Mouse (Mus musculus): ENCODE results near the gene Scrn1.

Scrn1 gene

DNA sequence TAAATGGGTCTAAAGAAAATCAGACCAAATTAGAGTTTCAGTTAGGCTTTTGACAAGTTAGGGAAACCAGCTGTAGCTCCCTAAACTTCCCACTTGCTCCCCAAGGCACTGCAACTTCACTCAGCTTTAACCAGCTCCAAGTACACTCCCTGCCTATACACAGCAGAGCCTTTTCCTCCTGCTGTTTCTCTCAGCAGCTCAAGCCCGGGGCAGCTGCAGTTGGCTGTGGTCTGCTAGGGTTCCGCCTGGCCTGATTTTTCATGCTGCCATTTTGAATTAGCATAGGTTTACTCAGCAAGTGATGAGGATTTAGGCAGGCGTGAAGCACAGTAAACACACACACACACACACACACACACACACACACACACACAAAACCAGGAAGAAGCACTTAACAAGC lies 1.3 kb downstream of the Scrn1 start:
- DNase-seq: no peak

DNA sequence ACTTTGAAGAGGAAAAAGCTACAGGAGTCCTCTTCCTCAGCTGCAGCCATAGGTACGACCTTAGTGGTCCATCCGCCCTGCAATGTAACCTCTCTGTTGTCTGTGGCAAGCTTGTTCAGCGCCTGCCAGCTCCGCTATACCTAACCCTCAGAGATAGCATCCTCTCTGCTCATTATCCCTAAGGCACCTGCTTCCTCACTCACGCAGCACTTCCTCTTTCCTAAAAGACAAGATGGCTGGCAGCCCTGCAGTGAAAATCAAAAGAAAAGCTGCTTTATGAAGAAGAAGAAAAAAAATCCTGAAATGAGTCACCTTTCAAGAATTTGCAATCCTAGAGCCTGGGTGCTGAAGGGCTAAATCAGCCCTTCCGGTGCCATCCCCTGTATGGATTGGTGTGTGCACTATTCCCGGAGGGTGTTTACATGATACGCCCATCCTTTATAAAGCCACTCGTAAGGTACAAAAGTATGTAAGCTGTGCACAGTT lies 1.7 kb downstream of the Scrn1 start:
- no peak for DNase-seq

DNA sequence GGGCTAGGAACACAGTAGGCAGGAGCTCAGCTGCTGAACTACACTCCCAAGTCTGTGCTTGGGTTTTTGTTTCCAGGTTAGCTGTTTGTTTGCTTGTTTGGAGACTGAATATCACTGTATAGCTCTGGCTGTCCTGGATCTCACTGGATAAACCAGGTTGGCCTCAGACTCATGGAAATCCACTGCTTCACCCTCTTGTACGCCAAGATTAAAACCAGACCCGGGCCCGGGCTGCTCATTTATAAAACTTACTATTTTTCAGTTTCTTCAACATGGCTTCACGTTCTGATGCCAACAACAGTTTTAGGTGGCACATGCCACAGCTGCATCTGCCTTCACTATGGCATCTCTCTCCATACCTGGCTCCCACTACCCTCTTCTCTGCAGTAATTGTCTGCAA lies 2.7 kb downstream of the Scrn1 start:
- DNase-seq: no peak

DNA sequence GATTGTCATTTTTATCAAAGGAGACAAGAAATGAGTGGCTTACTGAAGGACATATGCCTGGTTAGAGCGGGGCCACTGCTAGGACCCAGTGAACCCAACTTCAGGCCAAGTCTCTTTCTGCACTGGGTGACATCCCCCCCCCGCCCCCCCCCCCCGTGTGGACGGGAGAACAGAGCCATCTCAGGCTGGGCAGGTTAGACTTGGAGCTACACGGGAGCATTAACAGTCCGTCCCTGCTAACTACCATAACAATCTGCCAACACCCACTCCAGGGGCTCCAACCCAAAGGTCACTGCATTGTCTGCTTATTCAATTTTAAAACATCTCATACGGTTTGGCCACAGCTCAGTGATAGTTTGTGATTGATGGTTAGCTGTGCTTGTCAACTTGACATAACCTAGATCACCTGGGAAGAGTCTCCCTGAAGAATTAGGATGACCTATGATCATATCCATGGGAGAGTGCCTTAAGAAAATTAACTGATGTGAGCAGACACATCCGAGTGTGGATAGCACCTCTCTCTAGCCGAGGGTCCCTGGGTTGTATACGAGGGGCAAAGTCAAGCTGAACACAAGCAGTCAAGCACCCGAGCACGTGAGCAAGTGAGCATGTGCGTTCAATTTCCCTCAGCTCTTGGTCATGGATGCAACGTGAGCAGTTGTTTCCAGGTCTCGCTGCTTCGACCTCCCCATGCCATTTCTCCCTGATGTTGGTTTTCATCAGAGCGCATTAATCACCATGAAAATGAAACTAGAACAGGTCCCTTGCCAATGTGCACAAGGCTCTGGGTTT lies 4.1 kb downstream of the Scrn1 start:
- no peak for DNase-seq

DNA sequence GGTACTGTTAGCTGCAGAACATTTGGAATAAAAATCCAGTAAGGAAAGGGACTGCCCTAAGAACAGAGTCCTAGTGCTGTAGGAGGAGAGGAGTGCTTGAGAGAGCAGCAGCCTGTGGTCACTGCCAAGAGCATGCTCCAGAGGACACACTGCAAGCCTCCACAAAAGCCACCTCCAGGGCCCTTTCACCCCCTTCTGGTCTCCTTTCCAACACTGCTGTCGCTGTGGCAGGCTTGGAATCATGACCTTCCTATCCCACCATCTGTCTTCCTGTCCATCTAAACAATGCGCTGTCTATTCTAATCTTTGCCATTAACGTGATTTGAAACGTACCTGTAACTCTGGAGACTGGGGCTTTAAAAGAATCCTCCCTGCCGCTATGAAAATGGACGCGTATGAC lies 7.8 kb downstream of the Scrn1 start:
- no peak for DNase-seq

DNA sequence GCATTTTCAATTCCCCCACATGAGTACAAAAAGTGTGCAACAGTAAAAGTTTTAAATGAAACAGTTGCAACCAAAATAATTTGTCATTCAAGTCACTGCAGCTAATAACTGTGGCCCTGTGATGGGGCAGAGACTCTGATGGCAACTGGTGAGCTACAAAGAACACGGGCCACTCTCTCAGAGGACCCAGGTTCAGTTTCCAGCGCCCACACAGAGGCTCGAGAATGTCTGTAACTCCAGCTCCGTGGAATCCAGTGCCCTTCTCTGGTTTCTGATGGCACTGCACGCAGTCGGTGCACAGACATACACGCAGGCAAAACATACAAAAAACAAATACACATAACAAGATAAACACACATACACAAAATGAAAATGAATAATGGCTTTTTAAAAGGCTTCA lies 8.6 kb downstream of the Scrn1 start:
- DNase-seq: no peak

DNA sequence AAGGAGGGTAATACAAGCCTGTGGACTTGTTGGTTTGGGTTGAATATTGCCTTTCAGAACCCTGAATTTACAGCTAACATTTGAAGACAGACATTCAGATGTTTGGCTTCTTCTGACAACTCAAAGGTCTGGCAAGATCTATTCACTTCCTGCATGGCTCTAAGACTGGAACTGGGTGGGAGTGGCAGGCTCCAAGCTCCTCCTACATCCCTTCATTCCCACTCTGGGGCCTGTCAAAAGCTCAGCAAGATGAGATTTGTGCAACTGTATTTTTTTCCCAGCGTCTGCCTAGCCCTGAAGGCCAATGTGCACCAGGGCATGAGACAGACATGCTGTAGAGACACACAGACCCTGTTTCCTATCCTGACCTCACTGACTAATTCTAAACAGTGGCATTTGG lies 10.5 kb downstream of the Scrn1 start:
- peak; percentile 18 to 52 for DNase-seq

DNA sequence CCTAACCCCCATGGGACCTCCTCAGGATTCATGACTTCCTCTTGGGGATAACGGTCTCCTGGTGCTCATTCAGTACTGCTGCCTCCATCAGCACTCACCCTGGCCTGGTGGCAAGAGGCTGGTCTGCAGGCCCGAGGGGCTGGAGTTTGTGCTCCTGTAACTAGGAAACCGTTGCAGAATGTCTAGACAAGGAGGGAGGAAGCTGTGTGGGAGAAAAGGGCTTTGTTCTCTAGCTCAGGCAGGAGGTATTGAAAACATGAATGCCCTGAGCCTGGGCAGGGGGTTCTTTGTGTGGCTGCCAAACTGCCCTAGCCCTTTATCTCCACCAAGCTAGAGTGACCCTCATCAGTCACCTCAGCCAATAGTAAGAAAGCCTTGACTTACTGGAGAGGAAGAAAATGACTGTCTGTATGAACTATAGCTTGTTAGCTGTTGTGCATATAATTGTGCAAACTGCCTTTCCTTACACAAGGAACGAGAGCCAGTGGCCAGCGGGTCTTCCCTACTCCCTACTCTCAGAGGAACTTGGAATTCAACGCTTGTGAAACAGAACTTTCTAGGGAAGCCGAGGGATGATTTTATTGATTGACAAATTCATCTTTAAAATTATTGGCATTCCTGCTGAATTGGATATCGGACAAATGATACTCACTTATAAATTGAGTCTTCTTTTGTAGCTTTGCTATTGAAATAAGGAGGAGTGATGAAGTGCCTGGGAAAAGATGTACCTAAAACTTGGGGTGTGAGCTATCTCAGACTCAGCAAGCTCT lies 11.8 kb downstream of the Scrn1 start:
- no peak for DNase-seq

DNA sequence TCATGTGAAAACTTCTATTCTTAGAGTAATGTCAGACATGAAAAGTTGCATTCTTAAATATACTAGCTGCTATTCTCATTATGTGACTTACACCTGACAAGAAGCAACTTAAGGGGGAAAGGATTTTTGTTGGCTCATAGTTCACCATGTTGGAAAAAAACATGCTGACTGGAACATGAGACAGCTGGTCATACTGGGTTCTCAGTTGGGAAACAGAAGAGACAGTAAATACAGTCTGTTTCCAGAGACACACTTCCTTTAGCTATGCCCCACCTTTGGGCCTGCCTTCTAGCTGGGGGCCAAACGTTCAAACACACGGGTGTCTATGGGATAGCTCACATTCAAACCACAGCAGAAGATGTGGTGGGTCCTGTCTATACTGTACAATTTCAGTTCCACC lies 12.7 kb downstream of the Scrn1 start:
- peak in 1 of 2 experiments; percentile 18 for DNase-seq

DNA sequence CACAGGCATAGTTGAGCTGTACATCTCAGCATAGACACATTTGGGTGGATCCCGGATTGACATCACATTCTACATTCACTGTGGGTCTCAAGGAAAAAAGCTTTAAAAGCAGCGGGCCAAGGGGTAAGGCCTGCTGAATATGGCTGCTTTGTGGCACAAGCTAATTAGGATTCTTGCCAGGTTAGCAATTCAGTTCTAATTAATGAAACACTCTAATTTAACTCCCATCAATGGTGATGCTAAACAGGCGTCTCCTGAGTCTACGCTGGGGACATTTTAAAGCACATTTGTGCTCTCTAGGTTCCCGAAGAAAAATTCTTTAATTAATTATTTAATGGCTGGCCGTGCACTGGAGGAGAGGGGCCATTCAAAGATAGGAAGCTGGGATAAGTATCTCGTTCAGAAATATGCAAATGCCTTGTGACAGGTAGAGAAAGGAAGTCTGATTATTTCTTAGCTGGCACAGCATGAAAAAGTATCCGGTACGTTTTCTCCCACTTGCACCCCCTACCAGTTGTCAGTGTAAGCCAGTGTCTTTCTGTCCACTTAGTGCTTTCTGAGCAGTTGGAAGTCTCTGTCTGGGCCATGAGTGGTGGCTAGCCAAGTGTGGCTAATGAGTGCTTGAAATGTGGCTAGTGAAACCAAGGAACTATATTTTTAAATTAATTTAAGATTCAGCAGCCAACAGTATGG lies 13.4 kb downstream of the Scrn1 start:
- no peak for DNase-seq

DNA sequence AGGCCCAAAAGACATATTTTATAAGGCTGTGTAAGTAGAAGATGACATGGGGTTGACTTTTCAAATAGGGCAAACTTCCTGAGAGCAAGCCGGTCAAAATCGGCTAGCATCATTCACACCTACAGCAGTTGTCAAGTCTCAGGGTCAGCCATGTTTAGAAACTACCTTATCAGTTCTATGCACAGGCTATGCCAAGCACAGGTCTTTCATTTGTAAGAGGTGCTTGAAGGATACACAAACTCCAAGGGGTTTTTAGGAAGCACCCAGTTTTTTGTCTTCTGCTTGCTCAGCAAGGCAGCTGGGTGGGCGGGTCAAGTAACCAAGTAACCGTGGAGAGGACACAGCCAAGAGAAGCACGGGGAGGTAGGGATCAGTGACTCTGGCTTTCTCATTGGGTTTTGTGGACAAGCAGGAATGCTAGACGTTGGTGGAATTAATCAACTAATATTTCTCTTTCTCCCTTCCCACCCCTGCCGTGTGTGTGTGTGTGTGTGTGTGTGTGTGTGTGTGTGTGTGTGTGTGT lies 15.4 kb downstream of the Scrn1 start:
- DNase-seq: no peak

DNA sequence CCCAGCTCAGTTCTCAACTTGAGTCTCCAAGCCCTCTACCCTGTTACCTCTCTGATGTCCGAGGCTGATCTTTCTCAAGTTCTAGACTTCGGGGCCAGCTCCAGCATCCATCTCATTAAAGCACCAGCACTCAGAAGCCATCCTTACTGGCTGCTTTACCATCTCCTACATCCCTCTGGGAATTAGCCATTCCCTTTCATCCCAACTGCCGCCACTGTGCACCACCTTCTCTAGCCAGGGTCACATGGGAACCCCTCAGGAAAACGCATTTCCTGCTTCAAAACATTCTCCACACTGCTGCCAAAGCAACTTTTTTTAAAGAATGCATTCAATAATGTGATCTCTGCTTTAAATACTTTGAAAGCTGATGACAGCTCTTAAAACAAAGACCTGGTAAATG lies 17.0 kb downstream of the Scrn1 start:
- no peak for DNase-seq

DNA sequence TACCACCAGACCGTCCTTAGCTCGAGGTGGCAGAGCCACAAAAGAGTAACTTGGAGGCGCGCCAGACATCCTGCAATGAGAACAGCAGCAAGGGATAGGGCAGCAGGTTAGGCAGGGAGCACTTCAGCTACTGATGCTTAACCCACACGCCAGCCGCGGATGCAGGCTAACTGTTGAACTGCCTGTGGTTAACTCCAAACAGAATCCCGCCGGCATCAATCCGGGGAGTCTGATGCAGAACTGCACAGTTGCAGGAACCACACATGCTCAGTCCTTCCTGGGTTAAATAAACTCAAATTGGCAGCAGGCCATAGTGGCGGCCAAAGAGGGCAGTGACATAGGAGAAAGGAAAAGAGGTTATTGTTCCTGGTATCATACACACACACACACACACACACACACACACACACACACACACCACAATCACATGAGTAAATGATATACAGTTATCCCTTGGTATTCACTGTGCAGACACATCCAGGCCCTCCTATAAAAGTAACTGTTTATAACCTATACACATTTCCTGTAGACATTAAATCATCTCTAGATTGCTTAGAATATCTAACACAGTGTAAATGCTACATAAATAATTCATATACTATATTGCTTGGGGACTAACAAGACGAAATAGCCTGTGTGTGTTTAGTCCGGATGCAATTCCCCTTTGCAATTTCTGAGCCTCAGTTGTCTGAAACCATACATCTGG lies 17.8 kb downstream of the Scrn1 start:
- peak; percentile 22 to 54 for DNase-seq

DNA sequence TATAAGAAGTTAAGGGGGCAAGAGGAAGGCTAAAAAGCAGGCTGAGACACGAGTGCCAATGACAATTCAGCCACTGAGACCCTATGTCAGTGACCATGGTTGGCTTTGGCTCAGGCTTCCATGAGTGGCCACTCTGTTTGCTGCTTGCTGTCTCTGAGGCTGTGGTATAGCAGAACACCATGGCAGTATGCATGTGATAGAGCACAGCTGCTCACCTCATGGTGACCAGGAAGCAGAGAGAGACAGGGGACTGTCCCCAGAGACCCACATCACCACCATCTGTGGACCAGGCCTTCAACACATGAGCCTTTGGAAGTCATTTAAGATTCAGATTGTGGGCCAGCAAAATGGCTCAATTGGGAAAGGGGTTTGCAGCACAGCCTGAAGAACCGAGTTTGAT lies 22.6 kb downstream of the Scrn1 start:
- no peak for DNase-seq

DNA sequence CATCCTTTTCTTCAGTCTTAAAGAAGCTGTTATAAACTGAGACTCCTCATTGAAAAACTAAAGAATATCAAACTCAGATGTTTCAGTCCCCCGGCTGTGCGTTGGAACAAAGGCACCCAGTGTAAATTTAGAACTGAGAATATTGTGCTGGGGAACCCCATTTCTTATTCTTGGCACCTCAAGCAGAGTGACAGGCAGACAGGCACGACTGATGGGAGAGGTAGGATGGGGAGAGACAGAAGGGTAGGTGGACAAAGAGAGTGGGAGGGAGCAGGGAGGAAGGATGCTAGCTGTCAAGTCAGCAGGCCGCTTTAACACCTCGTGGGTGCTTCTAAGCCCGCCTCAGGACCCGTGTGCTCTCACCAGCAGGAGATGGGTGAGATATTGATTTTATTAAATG lies 23.5 kb downstream of the Scrn1 start:
- DNase-seq: no peak

DNA sequence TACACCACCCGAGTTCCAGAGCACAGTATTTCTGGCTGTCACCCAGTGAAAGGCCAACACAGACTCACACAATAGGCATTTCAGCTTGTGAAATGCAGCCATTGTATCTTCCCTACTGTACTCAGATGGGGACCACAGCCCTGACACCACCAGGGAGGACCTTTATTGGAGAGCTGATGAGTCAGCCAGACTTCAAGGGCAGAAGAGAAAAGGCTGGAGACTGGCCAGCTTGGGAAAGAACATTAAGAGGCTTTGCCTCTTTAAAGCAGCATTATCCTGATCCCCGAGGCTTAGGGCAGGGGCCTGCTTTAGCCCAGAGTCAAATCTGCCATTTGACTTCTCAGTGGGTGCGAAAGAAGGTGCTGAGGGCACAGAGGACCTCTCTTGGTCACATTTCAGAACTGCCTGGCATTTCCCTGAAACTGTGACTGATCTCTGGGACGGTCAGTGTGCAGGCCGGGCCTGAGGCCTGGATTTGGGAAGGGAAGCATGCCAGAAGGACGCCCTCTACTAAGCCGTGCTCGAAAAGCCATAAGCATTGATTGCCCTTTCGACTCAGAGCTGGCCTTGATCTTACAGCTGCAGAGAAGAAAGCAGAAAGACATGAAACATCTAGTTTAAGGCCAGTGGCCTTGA lies 25.9 kb downstream of the Scrn1 start:
- no peak for DNase-seq

DNA sequence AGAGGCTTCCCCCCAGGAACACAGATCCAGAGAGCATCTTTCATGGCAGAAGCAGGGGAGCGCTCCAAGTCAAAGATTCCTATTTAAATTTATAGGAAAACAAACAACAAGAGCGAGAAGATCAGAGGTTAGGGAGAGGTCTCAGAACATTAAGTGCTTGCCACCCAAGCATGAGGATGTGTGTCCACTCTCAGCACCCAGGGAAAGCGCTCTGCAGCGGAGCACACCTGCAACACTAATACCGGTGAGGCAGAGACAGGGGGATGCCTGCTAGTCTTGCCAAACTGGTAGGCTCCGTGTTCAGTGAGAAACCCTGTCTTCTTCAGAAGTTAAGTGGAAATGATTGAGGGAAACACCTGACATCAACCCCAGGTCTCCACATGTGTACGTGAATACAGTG lies 26.9 kb downstream of the Scrn1 start:
- DNase-seq: no peak

DNA sequence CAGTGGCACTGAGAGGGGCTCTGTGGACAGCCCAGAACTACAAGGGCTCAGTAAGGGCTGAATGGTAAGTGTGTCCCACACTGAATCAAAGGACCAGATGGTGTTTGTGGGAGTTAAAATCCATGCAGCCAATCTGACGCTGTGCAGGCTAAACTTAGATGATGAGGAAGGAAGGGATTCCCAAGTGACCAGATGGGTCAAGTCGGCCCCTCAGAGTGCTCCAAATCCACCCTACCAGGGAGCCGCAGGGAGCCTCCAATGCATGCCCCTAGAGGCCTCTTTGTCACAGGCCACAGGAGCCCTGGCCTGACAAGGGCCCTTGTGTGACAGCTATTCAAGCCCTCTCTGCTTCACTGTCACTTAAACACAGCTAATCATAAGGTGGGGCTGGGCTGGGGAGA lies 27.5 kb downstream of the Scrn1 start:
- no peak for DNase-seq

DNA sequence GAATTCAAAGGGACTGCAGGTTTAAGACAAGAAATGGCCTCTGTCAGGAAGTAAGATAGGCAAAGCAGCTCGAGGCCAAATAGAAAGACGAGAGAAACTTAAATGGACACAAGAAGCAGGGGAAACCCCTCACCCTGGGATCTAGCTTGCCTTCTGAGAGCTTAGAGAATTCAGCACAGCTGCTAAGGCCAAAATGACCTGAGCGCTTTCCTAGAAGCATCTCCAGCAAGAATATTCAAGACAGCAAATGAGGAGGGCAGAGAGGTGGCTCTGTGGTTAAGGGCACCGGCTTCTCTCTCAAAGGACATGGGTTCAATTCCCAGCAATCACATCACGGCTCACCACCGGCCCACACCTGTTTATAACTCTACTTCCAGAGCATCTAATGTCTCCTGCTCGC lies 29.2 kb downstream of the Scrn1 start:
- DNase-seq: no peak

DNA sequence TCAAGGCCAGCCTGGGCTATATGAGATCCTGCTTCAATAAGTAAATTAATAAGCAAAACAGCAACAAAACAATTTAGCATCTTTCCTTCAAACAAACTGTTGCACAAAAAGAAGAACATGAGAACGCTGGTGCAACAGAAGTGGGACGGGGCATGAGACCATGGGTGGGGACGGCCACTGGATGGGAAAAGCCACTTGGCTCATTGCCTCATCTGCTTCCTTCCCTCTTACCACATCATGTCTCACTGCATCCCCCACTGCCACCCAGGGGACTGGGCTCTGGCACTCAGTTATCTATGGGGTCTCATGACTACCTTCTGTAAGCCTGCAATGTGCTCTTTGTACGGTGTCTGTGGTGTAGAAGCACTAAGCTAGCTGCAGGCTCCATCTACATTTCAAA lies 30.8 kb downstream of the Scrn1 start:
- no peak for DNase-seq

DNA sequence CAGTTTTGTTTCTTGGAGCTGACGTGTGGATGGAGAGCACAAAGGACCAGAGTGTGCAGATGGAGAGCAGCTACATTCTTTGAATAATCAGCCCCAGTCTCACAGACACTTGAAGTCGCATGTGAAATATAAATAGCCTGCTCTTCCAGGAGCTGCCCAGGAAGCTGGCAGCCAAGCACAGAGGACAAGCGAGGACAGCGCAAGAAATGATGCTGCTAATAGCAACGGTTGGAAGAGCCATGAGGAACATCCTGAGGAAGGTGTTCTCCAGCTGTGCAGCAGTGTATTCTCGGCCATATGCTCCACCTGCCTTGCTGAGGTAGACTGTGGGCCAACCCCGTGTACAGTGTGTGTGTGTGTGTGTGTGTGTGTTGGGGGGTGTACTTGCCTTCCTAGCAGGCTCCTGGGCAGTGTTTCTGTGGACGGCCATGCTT lies 35.2 kb downstream of the Scrn1 start:
- no peak for DNase-seq

DNA sequence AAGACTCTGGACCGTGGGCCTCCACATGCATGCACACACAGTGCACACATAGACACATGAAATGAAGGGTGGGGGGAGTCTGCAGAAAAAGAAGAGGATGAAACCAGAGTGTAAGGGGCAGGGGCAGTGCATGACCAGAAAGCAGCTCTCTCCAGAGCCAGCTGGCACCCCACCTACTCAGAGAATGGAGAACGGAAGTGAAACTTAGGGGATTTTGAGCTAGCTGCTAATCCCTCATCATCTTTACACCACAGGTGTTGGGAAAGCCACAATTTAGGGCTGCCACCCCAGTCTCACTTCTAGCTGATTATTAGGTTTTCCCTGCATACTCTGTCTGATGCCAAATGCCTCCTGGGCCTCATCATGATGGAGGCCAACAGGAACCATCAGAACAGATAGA lies 36.1 kb downstream of the Scrn1 start:
- DNase-seq: no peak
